Mouse (Mus musculus) thymus, adult 2 months (tissue): ENCODE results near the gene Fanci.

Experiments used
- CTCF ChIP-seq: fragments of 200-500 bp; IDR thresholded peaks from 2 replicates; pipeline ENCODE4 v1.5.1; 2012; ENCODE audit warnings: mild to moderate bottlenecking, control low read depth, low read length, moderate library complexity, borderline replicate concordance; ENCODE audit not compliant: control insufficient read depth, poor library complexity, insufficient read depth; ENCODE audit errors: extremely low read depth
- POLR2A ChIP-seq: fragments of 200-500 bp; IDR thresholded peaks from 2 replicates; pipeline ENCODE4 v1.6.1; 2012; ENCODE audit warnings: mild to moderate bottlenecking, low read length, control low read depth, moderate library complexity; ENCODE audit not compliant: control insufficient read depth, poor library complexity, insufficient read depth; ENCODE audit errors: extremely low read depth

DNA sequence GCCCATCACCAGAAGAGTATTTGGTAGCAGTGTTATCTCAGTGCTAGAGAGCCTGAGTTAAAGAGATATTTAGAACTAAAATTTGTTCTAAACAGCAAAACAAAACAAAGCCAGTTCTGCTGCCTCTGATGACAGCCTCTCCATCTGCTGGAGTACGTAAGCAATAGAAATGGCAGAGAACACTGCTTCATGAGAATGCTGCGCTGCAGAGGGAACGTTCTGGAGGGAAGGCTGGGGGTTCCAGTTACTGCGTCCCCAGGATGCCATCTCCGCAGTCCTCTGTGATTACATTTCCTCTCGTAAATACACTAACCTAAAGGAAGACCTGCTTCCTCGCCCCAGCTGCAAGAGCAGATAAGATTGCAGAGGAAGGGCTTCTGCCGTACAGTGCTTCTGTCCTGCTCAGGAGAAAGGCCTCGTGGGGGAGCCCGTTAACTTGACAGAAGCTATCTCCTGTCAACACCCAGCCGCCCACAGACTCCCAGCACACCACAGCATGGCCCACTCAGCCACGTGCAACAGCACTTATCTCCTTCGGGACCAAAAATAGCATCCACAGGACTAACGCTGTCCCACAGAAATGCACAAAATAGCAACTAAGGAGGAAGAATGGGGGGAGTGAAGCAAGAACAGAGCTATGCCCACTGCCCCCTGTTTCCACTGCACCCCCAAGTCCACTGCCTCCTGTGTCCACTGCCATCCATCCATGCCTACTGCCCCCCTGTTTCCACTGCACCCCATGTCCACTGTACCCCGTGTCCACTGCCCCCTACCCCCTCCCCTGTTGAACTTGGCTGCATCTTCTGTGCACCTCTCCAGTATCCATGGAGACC is 33.2 kb upstream of the Fanci start:
- no peak for TF ChIP-seq POLR2A
- no peak for TF ChIP-seq CTCF
